Mouse (Mus musculus): ENCODE results near the gene Apoc1. TPM values are rescaled to one million over a fixed set of nuclear protein-coding genes. Genes with fewer than 3 reads are reported as not detected.
"Not testable (repeated sequence)": the region's sequence is repeated elsewhere in the genome, so short reads cannot be mapped to it uniquely, and the experiment has no call there.

The Apoc1 gene
- total and polyA plus RNA-seq, 2 experiments from 2014 or later = 2.3 to 14.2 TPM

GRCm38 (mm10) chr7:19694336-19695212 is 2.1 kb upstream of the Apoc1 start:
- TF ChIP-seq CTCF (IDR thresholded peaks at IDR 0.05; ENCODE audit: low read depth) = no peak
- no peak overlapping the region for H3K4me2 ChIP-seq (ENCODE audit: low read depth, low read length)
- no peak overlapping the region for H3K9ac ChIP-seq (replicated peaks; ENCODE audit: low read length)
- no peaks in the 10 kb centered on the region for H3K9me3 ChIP-seq (ENCODE audit: low read length)
- H3K4me1 ChIP-seq (ENCODE audit: insufficient read depth, low read length) = peaks cover 9% of the 10 kb centered on the region
- ATAC-seq (no peak), DNase-seq (ENCODE audit: low spot score) (no peak)
- no peaks in the 10 kb centered on the region for H3K36me3 ChIP-seq (ENCODE audit: insufficient read depth, low read length)
- peak overlapping the region; percentile 66 for H3K27ac ChIP-seq
- WGBS = 80% methylated on average over 10 of the region's 10 CpGs
- no peak overlapping the region for H3K4me3 ChIP-seq (ENCODE audit: low read length)
- no peaks in the 10 kb centered on the region for H3K27me3 ChIP-seq (ENCODE audit: insufficient read depth, low read length)

DNA sequence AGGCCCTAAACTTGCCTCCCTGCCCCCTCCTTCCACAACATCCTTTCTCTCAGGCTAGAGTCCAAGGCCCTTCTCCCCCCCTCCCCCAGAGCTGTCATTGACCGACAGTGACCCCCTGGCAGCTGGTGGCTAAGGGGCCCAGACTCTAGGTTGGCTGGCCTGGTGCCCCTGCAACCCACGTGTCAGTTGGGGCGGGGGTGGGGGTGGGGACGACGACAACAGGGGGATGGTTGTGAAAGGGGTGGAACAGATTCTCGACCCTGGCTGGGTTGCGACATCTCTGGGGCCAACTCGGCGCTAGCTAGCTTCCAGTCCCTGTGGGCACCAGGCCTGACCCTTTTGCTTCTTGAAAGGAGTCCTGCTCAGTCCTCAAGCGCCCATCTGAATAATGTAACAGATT is 961 bp upstream of the Apoc1 start:
- H3K4me1 ChIP-seq (ENCODE audit: insufficient read depth, low read length) = no peaks in the 10 kb centered on the region
- H3K27ac ChIP-seq = peak overlapping the region; percentile 76
- H3K4me3 ChIP-seq (ENCODE audit: low read length) = no peak overlapping the region
- H3K36me3 ChIP-seq (ENCODE audit: insufficient read depth, low read length) = no peaks in the 10 kb centered on the region
- TF ChIP-seq CTCF (IDR thresholded peaks at IDR 0.05; ENCODE audit: low read depth) = no peak
- H3K9me3 ChIP-seq (ENCODE audit: low read length) = no peaks in the 10 kb centered on the region
- WGBS = 18% methylated on average over 10 of the region's 10 CpGs
- DNase-seq (ENCODE audit: low spot score) (peak; percentile 86), ATAC-seq (peak; percentile 92)
- H3K27me3 ChIP-seq (ENCODE audit: insufficient read depth, low read length) = no peaks in the 10 kb centered on the region
- H3K9ac ChIP-seq (replicated peaks; ENCODE audit: low read length) = no peak overlapping the region
- H3K4me2 ChIP-seq (ENCODE audit: low read depth, low read length) = no peak overlapping the region

DNA sequence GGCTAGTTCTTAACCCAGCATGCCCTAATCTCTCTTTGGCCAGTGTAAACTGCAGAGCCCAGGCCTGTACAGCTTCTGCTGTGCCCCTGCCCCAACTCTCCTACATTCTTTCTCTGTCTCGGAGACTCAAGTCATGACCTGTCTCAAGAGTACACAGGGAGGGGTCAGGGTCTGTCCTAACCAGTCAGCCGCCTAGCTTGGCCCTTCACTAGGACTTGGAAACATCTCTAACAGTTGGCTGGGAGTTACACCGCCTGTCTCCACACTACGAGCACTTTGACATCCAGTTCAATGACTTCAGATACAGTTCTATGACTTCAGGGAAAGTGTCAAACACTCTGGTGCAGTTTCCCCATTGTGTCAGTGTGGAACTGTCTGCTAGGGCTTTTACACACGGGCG is 1.0 kb downstream of the Apoc1 start:
- TF ChIP-seq CTCF (IDR thresholded peaks at IDR 0.05; ENCODE audit: low read depth) = no peak
- H3K9me3 ChIP-seq (ENCODE audit: low read length) = no peaks in the 10 kb centered on the region
- H3K4me3 ChIP-seq (ENCODE audit: low read length) = no peak overlapping the region
- H3K4me1 ChIP-seq (ENCODE audit: insufficient read depth, low read length) = no peaks in the 10 kb centered on the region
- WGBS = 77% methylated on average over 6 of the region's 6 CpGs
- ATAC-seq (no peak), DNase-seq (ENCODE audit: low spot score) (no peak)
- H3K36me3 ChIP-seq (ENCODE audit: insufficient read depth, low read length) = no peaks in the 10 kb centered on the region
- no peaks in the 10 kb centered on the region for H3K27me3 ChIP-seq (ENCODE audit: insufficient read depth, low read length)
- H3K27ac ChIP-seq = 0 out of 2 replicates have a peak overlapping the region, but pooled peaks have one; percentile 32
- H3K4me2 ChIP-seq (ENCODE audit: low read depth, low read length) = no peak overlapping the region
- H3K9ac ChIP-seq (replicated peaks; ENCODE audit: low read length) = no peak overlapping the region

DNA sequence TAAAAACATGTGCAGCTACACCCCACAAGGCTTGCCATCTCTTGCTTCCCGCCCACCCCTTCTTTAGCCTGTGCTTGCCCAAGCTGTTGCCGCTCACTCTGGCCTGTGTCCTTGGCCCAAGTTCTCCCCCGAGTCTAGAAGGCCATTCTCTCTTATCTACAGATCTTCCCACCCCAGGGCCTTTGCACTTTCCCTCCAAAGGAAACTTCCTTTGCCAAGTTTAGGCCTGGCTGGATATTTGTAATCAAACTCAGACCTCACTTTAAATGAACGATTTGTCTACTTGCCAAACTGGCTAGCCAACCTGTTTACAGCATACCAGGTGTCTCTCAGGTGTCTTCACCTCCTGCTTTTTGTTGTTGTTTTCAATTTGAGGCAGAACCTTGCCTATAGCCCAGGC is 1.6 kb downstream of the Apoc1 start:
- Histone ChIP-seq H3K4me2 (ENCODE audit: low read depth, low read length) (no peak overlapping the region), H3K4me3 (ENCODE audit: low read length) (no peak overlapping the region), H3K9me3 (ENCODE audit: low read length) (no peaks in the 10 kb centered on the region), H3K9ac (replicated peaks; ENCODE audit: low read length) (no peak overlapping the region), H3K27ac (no peak overlapping the region), H3K27me3 (ENCODE audit: insufficient read depth, low read length) (no peaks in the 10 kb centered on the region), H3K4me1 (ENCODE audit: insufficient read depth, low read length) (no peaks in the 10 kb centered on the region), H3K36me3 (ENCODE audit: insufficient read depth, low read length) (no peaks in the 10 kb centered on the region)
- ATAC-seq = no peak
- no peak for DNase-seq (ENCODE audit: low spot score)
- no peak for TF ChIP-seq CTCF (IDR thresholded peaks at IDR 0.05; ENCODE audit: low read depth)
- WGBS = 91% methylated on average over 4 of the region's 4 CpGs

DNA sequence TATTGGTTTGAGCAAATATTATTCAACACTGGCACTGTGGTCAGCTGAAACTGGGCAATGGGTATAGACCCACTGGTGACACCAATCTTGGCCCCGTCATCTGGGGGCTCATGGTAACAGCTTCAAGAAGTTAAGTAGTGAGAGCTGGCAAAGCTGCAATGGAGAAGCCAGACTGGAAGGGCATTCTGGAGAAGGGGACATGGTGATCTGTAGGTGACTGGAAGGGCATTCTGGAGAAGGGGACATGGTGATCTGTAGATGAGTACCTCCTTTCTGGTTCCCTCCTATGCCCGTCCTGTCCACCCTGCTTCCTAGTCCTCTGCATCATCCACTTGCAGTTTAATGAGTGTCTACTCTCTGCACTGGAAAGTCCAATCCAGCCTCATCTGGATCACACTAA is 3.8 kb downstream of the Apoc1 start:
- ATAC-seq (no peak), DNase-seq (ENCODE audit: low spot score) (no peak)
- Histone ChIP-seq H3K27me3 (ENCODE audit: insufficient read depth, low read length) (no peaks in the 10 kb centered on the region), H3K4me1 (ENCODE audit: insufficient read depth, low read length) (no peaks in the 10 kb centered on the region), H3K4me2 (ENCODE audit: low read depth, low read length) (no peak overlapping the region), H3K4me3 (ENCODE audit: low read length) (no peak overlapping the region), H3K36me3 (ENCODE audit: insufficient read depth, low read length) (no peaks in the 10 kb centered on the region), H3K27ac (no peak overlapping the region), H3K9me3 (ENCODE audit: low read length) (no peaks in the 10 kb centered on the region), H3K9ac (replicated peaks; ENCODE audit: low read length) (no peak overlapping the region)
- WGBS = 87% methylated on average over 2 of the region's 2 CpGs
- TF ChIP-seq CTCF (IDR thresholded peaks at IDR 0.05; ENCODE audit: low read depth) = no peak

GRCm38 (mm10) chr7:19688101-19688500 is 4.4 kb downstream of the Apoc1 start:
- Histone ChIP-seq H3K27ac (no peak overlapping the region), H3K9me3 (ENCODE audit: low read length) (no peaks in the 10 kb centered on the region), H3K4me2 (ENCODE audit: low read depth, low read length) (no peak overlapping the region), H3K4me3 (ENCODE audit: low read length) (no peak overlapping the region), H3K36me3 (ENCODE audit: insufficient read depth, low read length) (no peaks in the 10 kb centered on the region), H3K27me3 (ENCODE audit: insufficient read depth, low read length) (no peaks in the 10 kb centered on the region), H3K9ac (replicated peaks; ENCODE audit: low read length) (no peak overlapping the region), H3K4me1 (ENCODE audit: insufficient read depth, low read length) (no peaks in the 10 kb centered on the region)
- WGBS = 89% methylated on average over 10 of the region's 10 CpGs
- no peak for DNase-seq (ENCODE audit: low spot score)
- no peak for TF ChIP-seq CTCF (IDR thresholded peaks at IDR 0.05; ENCODE audit: low read depth)
- ATAC-seq = no peak

- 81% methylated on average over 8 of the region's 8 CpGs for WGBS
- not testable (repeated sequence) for H3K9me3 ChIP-seq (ENCODE audit: low read length); H3K36me3 ChIP-seq (ENCODE audit: insufficient read depth, low read length); ATAC-seq; DNase-seq (ENCODE audit: low spot score); H3K4me2 ChIP-seq (ENCODE audit: low read depth, low read length); H3K9ac ChIP-seq (replicated peaks; ENCODE audit: low read length); H3K4me3 ChIP-seq (ENCODE audit: low read length); H3K4me1 ChIP-seq (ENCODE audit: insufficient read depth, low read length); H3K27ac ChIP-seq; H3K27me3 ChIP-seq (ENCODE audit: insufficient read depth, low read length)
Measured at GRCm38 (mm10) chr7:19686927-19687583, 5.4 kb downstream of the Apoc1 start.
